Mouse (Mus musculus) G1E (cell line): ENCODE results near the gene H13. TPM values are rescaled to one million over a fixed set of nuclear protein-coding genes. Genes with fewer than 3 reads are reported as not detected.

Experiments
- ATAC-seq: 2 replicates; pipeline ENCODE4 v1.8.0; 2016; ENCODE audit warnings: mild to moderate bottlenecking; ENCODE audit not compliant: insufficient number of reproducible peaks, poor library complexity, low FRiP score, severe bottlenecking; ENCODE audit errors: extremely low read depth
- DNase-seq: peaks from one replicate; pipeline ENCODE4 v3.0.0; 2012; ENCODE audit warnings: low spot score
- H3K27me3 ChIP-seq: 2 replicates; pipeline ENCODE4 v1.6.1; 2012; ENCODE audit warnings: mild to moderate bottlenecking, low read length, inconsistent platforms; ENCODE audit not compliant: insufficient read depth
- H3K36me3 ChIP-seq: replicated peaks from 2 replicates; pipeline ENCODE3; 2012; ENCODE audit warnings: mild to moderate bottlenecking, inconsistent platforms
- H3K4me1 ChIP-seq: 2 replicates; pipeline ENCODE4 v1.6.1; 2012; ENCODE audit warnings: low read depth, low read length, inconsistent platforms, mixed read lengths; ENCODE audit not compliant: insufficient read depth
- H3K4me3 ChIP-seq: 2 replicates; pipeline ENCODE4 v1.5.1; 2012; ENCODE audit warnings: low read depth, mild to moderate bottlenecking, inconsistent platforms, low read length, moderate library complexity, mixed read lengths
- H3K9me3 ChIP-seq: replicated peaks from 2 replicates; pipeline ENCODE4 v1.6.1; 2012; ENCODE audit warnings: inconsistent platforms
- CTCF ChIP-seq: IDR thresholded peaks from 2 replicates; pipeline ENCODE4 v1.5.1; 2012; ENCODE audit warnings: low read depth, low read length, inconsistent platforms, mixed read lengths
- GATA1 ChIP-seq: IDR thresholded peaks from 2 replicates; pipeline ENCODE4 v1.6.1; 2012; ENCODE audit warnings: borderline replicate concordance, low read length, inconsistent platforms, mixed read lengths
- GATA2 ChIP-seq: IDR thresholded peaks from 2 replicates; pipeline ENCODE4 v1.6.1; 2012; ENCODE audit warnings: low read depth, low read length, inconsistent platforms, borderline replicate concordance
- POLR2AphosphoS5 ChIP-seq: IDR thresholded peaks from 2 replicates; pipeline ENCODE4 v1.6.1; 2012; ENCODE audit warnings: low read depth, low read length, inconsistent platforms; ENCODE audit not compliant: insufficient replicate concordance
- TAL1 ChIP-seq: conservative IDR thresholded peaks from 2 replicates; pipeline ENCODE4 v1.6.1; 2012; ENCODE audit warnings: low read depth, low read length, inconsistent platforms, mixed read lengths
- polyA plus RNA-seq: library from polyadenylated mRNA; stranded (reverse); fragments of >175 nt; gene quantifications from 2 replicates; pipeline ENCODE4 v1.2.3, GENCODE M21; 2012
- total RNA-seq, 2 experiments: library from RNA; stranded (forward) in 1 of 2; stranded (reverse) in 1 of 2; fragments of 200-1000 nt in 1 of 2; fragments of >200 nt in 1 of 2; fragmentation: Nextera tagmentation in 1 of 2; gene quantifications; 2 replicates each; pipeline ENCODE4 v1.2.3; 2014 to 2017

Gene H13
- total and polyA plus RNA-seq, 3 experiments: 43.2 to 65.2 (median 54.2) TPM

DNA sequence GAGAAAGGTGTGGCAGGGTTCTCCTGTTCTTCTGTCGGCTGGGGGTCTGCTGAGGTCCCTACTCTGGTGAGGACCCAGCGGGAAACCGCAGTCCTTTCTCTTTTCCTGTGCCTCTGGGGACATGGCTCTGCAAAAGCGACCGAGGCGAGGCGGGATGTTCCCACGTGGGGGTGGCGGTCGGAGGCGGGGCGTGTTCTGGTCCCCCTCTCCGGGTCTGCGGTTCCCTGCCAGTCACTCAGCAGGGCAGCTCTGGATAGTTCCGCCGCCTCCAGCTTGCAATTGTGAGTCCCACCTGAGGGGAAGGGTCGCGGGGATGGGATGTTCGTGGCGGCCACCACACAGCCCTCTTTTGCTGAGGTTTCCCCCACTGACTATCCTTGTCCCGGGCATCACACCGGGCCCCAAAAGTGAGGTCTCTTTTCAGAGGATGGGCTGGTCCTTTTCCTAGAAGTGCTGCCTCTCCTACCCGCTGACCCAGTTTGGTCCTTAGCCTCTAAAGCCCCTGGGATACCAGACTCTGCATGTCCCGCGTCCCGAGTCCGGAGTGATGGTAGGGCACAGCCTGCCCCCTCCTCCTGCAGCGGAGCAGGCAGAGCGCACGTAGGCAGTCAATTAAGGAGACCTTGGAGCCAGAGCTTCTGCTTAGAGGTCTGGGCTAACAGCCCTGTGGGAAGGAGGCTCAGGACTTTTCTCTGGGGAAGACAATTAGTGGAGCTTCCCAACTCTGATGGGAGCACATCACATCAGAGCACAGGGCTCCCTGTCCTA lies 84.9 kb downstream of the H13 start, which contains the start of gene Cox4i2:
Cox4i2 (plus strand) TSS at position 230 of the 768 bp plus-strand sequence.
- no peak for TF ChIP-seq CTCF
- no peak for TF ChIP-seq GATA2
- TF ChIP-seq POLR2AphosphoS5: no peak
- TF ChIP-seq GATA1: no peak
- TF ChIP-seq TAL1: no peak
- no peak for DNase-seq
- peaks cover 36% of the 10 kb centered on the region for H3K4me1 ChIP-seq
- H3K9me3 ChIP-seq: no peaks in the 10 kb centered on the region
- H3K27me3 ChIP-seq: peaks cover 62% of the 10 kb centered on the region
- H3K36me3 ChIP-seq: no peaks in the 10 kb centered on the region
- no peak within 1 kb of the TSS for H3K4me3 ChIP-seq
- ATAC-seq: no peak

DNA sequence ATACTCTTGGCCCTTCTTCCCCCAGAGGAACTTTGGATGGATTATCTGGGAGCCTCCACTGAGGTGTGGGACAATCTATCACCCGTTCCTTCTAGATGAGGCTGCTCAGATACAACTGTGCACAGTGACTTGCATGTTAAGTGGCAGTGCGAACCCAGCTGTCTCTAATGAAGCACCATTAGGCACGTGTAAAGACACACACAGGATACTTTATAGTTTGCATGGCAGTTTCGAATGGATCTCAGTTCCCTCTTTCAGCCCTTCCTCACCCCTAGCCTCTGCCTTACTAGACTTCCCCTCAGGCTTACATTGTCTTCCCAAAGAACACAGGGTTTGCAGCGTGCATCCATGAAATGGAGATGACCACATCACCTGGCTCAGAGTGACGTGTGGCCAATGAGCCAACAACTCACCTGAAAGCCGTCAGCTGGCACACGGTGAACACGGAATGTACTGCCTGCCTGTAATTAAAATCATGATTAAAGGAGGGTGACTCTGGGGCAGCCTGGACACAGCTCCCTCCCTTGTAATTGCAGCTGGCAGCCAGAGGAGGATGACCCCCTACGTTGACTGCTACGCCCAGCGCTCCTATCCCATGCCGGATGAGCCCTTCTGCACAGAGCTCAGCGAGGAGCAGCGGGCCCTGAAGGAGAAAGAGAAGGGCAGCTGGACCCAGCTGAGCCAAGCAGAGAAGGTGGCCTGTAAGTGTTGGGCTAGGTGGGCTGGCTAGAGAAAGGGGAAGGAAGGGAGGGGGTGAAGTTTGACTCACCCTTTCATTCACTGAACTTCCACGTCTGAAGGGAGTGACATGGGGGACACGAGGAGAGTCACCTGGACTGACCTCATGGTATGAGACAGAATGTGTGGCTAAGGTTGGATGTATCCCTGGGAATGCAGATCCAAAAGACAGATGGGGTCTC lies 87.5 kb downstream of the H13 start:
- peaks cover 32% of the 10 kb centered on the region for H3K4me1 ChIP-seq
- TF ChIP-seq POLR2AphosphoS5 (no peak), GATA1 (no peak), CTCF (no peak)
- no peak overlapping the region for H3K4me3 ChIP-seq
- DNase-seq (no peak), ATAC-seq (no peak)
- H3K9me3 ChIP-seq: no peaks in the 10 kb centered on the region
- peaks cover 67% of the 10 kb centered on the region for H3K27me3 ChIP-seq
- H3K36me3 ChIP-seq: no peaks in the 10 kb centered on the region

DNA sequence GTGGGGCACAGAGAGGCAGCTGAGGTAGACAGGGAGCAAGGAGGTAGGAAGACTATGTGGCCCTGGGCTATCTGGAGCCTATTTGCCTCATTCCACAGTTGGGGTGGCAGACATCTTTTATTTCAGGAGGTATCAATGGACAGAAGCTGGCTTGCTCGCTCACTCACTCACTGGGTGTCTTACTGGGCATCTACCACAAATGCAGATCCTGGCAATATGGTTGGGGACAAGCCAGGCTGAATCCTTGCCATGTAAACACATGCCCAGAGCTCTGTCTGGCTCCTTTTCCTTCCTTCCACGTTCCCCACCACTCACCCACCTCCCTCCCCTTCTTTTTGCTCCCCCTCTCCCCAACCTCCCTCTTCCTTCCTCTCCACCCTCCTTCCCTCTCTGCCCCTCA lies 88.2 kb downstream of the H13 start:
- TF ChIP-seq POLR2AphosphoS5: no peak
- TF ChIP-seq TAL1: no peak
- no peak for TF ChIP-seq GATA2
- H3K27me3 ChIP-seq: peaks cover 65% of the 10 kb centered on the region
- H3K4me1 ChIP-seq: peaks cover 30% of the 10 kb centered on the region
- H3K36me3 ChIP-seq: no peaks in the 10 kb centered on the region
- H3K9me3 ChIP-seq: no peaks in the 10 kb centered on the region
- no peak overlapping the region for H3K4me3 ChIP-seq
- DNase-seq: no peak
- no peak for ATAC-seq

Other genes starting within 250 kb of the H13 start
- gene Defb23, start 204.8 kb upstream of the H13 start, total RNA-seq (2014; fragmentation: Nextera tagmentation): not detected in 2 replicates
- gene Defb23, start 204.8 kb upstream of the H13 start, total RNA-seq (2017): 0.29 TPM in 1 of 2 replicates, not detected in the other
- not detected in 2 replicates for gene Defb23, start 204.8 kb upstream of the H13 start, polyA plus RNA-seq
- not detected in 2 replicates for gene Defb20, start 192.4 kb upstream of the H13 start, total RNA-seq (2014; fragmentation: Nextera tagmentation)
- 0.22 TPM in 1 of 2 replicates, not detected in the other for gene Defb20, start 192.4 kb upstream of the H13 start, total RNA-seq (2017)
- gene Defb20, start 192.4 kb upstream of the H13 start, polyA plus RNA-seq: not detected in 2 replicates
- not detected in 2 replicates for gene Defb22, start 179.3 kb upstream of the H13 start, total RNA-seq (2014; fragmentation: Nextera tagmentation)
- not detected in 2 replicates for gene Defb22, start 179.3 kb upstream of the H13 start, total RNA-seq (2017)
- gene Defb22, start 179.3 kb upstream of the H13 start, polyA plus RNA-seq: not detected in 2 replicates
- not detected in 2 replicates for gene Defb26, start 157.8 kb upstream of the H13 start, total RNA-seq (2014; fragmentation: Nextera tagmentation)
- not detected in 2 replicates for gene Defb26, start 157.8 kb upstream of the H13 start, total RNA-seq (2017)
- not detected in 2 replicates for gene Defb26, start 157.8 kb upstream of the H13 start, polyA plus RNA-seq
- not detected in 2 replicates for gene Defb28, start 151.2 kb upstream of the H13 start, total RNA-seq (2014; fragmentation: Nextera tagmentation)
- gene Defb28, start 151.2 kb upstream of the H13 start, total RNA-seq (2017): not detected in 2 replicates
- not detected in 2 replicates for gene Defb28, start 151.2 kb upstream of the H13 start, polyA plus RNA-seq
- gene Defb29, start 129.4 kb upstream of the H13 start, total RNA-seq (2014; fragmentation: Nextera tagmentation): not detected in 2 replicates
- gene Defb29, start 129.4 kb upstream of the H13 start, total RNA-seq (2017): not detected in 2 replicates
- not detected in 2 replicates for gene Defb29, start 129.4 kb upstream of the H13 start, polyA plus RNA-seq
- gene Gm17416, start 100.1 kb upstream of the H13 start, total RNA-seq (2014; fragmentation: Nextera tagmentation): not detected in 2 replicates
- not detected in 2 replicates for gene Gm17416, start 100.1 kb upstream of the H13 start, total RNA-seq (2017)
- not detected in 2 replicates for gene Gm17416, start 100.1 kb upstream of the H13 start, polyA plus RNA-seq
- not detected in 2 replicates for gene Defb21, start 96.7 kb upstream of the H13 start, total RNA-seq (2014; fragmentation: Nextera tagmentation)
- not detected in 2 replicates for gene Defb21, start 96.7 kb upstream of the H13 start, total RNA-seq (2017)
- not detected in 2 replicates for gene Defb21, start 96.7 kb upstream of the H13 start, polyA plus RNA-seq
- gene Defb19, start 89.1 kb upstream of the H13 start, total RNA-seq (2014; fragmentation: Nextera tagmentation): not detected in 2 replicates
- not detected in 2 replicates for gene Defb19, start 89.1 kb upstream of the H13 start, total RNA-seq (2017)
- gene Defb19, start 89.1 kb upstream of the H13 start, polyA plus RNA-seq: not detected in 2 replicates
- not detected in 2 replicates for gene Defb45, start 70.1 kb upstream of the H13 start, total RNA-seq (2014; fragmentation: Nextera tagmentation)
- not detected in 2 replicates for gene Defb45, start 70.1 kb upstream of the H13 start, total RNA-seq (2017)
- gene Defb45, start 70.1 kb upstream of the H13 start, polyA plus RNA-seq: not detected in 2 replicates
- gene Defb36, start 65.1 kb upstream of the H13 start, total RNA-seq (2014; fragmentation: Nextera tagmentation): not detected in 2 replicates
- not detected in 2 replicates for gene Defb36, start 65.1 kb upstream of the H13 start, total RNA-seq (2017)
- not detected in 2 replicates for gene Defb36, start 65.1 kb upstream of the H13 start, polyA plus RNA-seq
- gene Defb25, start 46.4 kb upstream of the H13 start, total RNA-seq (2014; fragmentation: Nextera tagmentation): not detected in 2 replicates
- not detected in 2 replicates for gene Defb25, start 46.4 kb upstream of the H13 start, total RNA-seq (2017)
- not detected in 2 replicates for gene Defb25, start 46.4 kb upstream of the H13 start, polyA plus RNA-seq
- gene Rem1, start 42.5 kb upstream of the H13 start, total RNA-seq (2014; fragmentation: Nextera tagmentation): not detected in 2 replicates
- not detected in 2 replicates for gene Rem1, start 42.5 kb upstream of the H13 start, total RNA-seq (2017)
- gene Rem1, start 42.5 kb upstream of the H13 start, polyA plus RNA-seq: not detected in 2 replicates
- gene Mcts2, start 17.6 kb downstream of the H13 start, total RNA-seq (2014; fragmentation: Nextera tagmentation): 24.2 and 24.3 TPM in 2 replicates
- 30.0 and 33.3 TPM in 2 replicates for gene Mcts2, start 17.6 kb downstream of the H13 start, total RNA-seq (2017)
- 2.1 and 2.6 TPM in 2 replicates for gene Mcts2, start 17.6 kb downstream of the H13 start, polyA plus RNA-seq
- gene Id1, start 66.8 kb downstream of the H13 start, total RNA-seq (2014; fragmentation: Nextera tagmentation): 20.8 and 21.7 TPM in 2 replicates
- 33.2 and 41.4 TPM in 2 replicates for gene Id1, start 66.8 kb downstream of the H13 start, total RNA-seq (2017)
- gene Id1, start 66.8 kb downstream of the H13 start, polyA plus RNA-seq: 110 TPM in 2 replicates
- gene Cox4i2, start 84.7 kb downstream of the H13 start, total RNA-seq (2014; fragmentation: Nextera tagmentation): not detected in 2 replicates
- 0.16 TPM in 1 of 2 replicates, not detected in the other for gene Cox4i2, start 84.7 kb downstream of the H13 start, total RNA-seq (2017)
- not detected in 2 replicates for gene Cox4i2, start 84.7 kb downstream of the H13 start, polyA plus RNA-seq
- 35.2 and 79.6 TPM in 2 replicates for gene Bcl2l1, start 162.3 kb downstream of the H13 start, total RNA-seq (2014; fragmentation: Nextera tagmentation)
- 27.0 and 31.6 TPM in 2 replicates for gene Bcl2l1, start 162.3 kb downstream of the H13 start, total RNA-seq (2017)
- gene Bcl2l1, start 162.3 kb downstream of the H13 start, polyA plus RNA-seq: 63.3 and 82.7 TPM in 2 replicates
- 257 and 315 TPM in 2 replicates for gene Tpx2, start 178.5 kb downstream of the H13 start, total RNA-seq (2014; fragmentation: Nextera tagmentation)
- gene Tpx2, start 178.5 kb downstream of the H13 start, total RNA-seq (2017): 119 and 142 TPM in 2 replicates
- 11.7 and 16.7 TPM in 2 replicates for gene Tpx2, start 178.5 kb downstream of the H13 start, polyA plus RNA-seq
- gene Mylk2, start 241.9 kb downstream of the H13 start, total RNA-seq (2014; fragmentation: Nextera tagmentation): not detected in 2 replicates
- 0.11 TPM in 1 of 2 replicates, not detected in the other for gene Mylk2, start 241.9 kb downstream of the H13 start, total RNA-seq (2017)
- gene Mylk2, start 241.9 kb downstream of the H13 start, polyA plus RNA-seq: not detected in 2 replicates